Mouse (Mus musculus) limb, embryonic 14.5 days (tissue): ENCODE measurements at regions not wholly inside any gene's neighbourhood (a gene's known extent, or its start where the extent isn't known, plus 50 kb on each side); places are given as distances from the start of the nearest gene placed in this dataset.
A peak's percentile ranks its signal among the peaks of the same experiment; 100 is the strongest.

Experiments used
- ATAC-seq: fragments of 200-750 bp; cut with Nextera tagmentation; 2 replicates; pipeline ENCODE4 v1.8.0; 2017; ENCODE audit warnings: low read depth, moderate number of reproducible peaks, moderate TSS enrichment; ENCODE audit not compliant: low FRiP score
- DNase-seq: peaks from one replicate; pipeline ENCODE4 v3.0.0-alpha.2; 2015; ENCODE audit warnings: low spot score
- H3K27ac ChIP-seq: fragments of 300-500 bp; sonication (generic); replicated peaks from 2 replicates; pipeline ENCODE4 v1.5.1; 2014; ENCODE audit warnings: low read depth, mild to moderate bottlenecking, low read length, moderate library complexity, mixed read lengths
- H3K27me3 ChIP-seq: fragments of 300-500 bp; sonication (generic); 2 replicates; pipeline ENCODE4 v1.6.1; 2014; ENCODE audit warnings: low read length, mixed read lengths; ENCODE audit not compliant: control insufficient read depth, insufficient read depth
- H3K36me3 ChIP-seq: fragments of 300-500 bp; sonication (generic); 2 replicates; pipeline ENCODE4 v1.6.1; 2014; ENCODE audit warnings: mild to moderate bottlenecking, low read length, moderate library complexity, mixed read lengths; ENCODE audit not compliant: control insufficient read depth, insufficient read depth
- H3K4me1 ChIP-seq: fragments of 300-500 bp; sonication (generic); 2 replicates; pipeline ENCODE4 v1.6.1; 2014; ENCODE audit warnings: antibody characterized with exemption, low read length, mixed read lengths; ENCODE audit not compliant: control insufficient read depth, insufficient read depth
- H3K4me2 ChIP-seq: fragments of 300-500 bp; sonication (generic); replicated peaks from 2 replicates; pipeline ENCODE4 v1.6.1; 2014; ENCODE audit warnings: low read depth, mild to moderate bottlenecking, low read length, moderate library complexity; ENCODE audit not compliant: severe bottlenecking
- H3K4me3 ChIP-seq: fragments of 300-500 bp; sonication (generic); replicated peaks from 2 replicates; pipeline ENCODE4 v1.5.1; 2014; ENCODE audit warnings: low read length
- H3K9ac ChIP-seq: fragments of 300-500 bp; sonication (generic); 2 replicates; pipeline ENCODE4 v1.6.1; 2014; ENCODE audit warnings: mild to moderate bottlenecking, low read depth, low read length, moderate library complexity; ENCODE audit not compliant: severe bottlenecking
- H3K9me3 ChIP-seq: fragments of 300-500 bp; sonication (generic); 2 replicates; pipeline ENCODE4 v1.6.1; 2016; ENCODE audit warnings: low read length; ENCODE audit not compliant: control insufficient read depth
- POLR2A ChIP-seq: fragments of 200-500 bp; IDR thresholded peaks from 2 replicates; pipeline ENCODE4 v1.8.0; 2012; ENCODE audit warnings: inconsistent platforms, mild to moderate bottlenecking, moderate library complexity, borderline replicate concordance; ENCODE audit not compliant: insufficient read depth, insufficient read length; ENCODE audit errors: extremely low read depth
- WGBS: fragments of 180-500 bp; shearing (Covaris S2); extraction: QIAGEN DNeasy Blood & Tissue Kit; methylation state at CpG from one replicate; pipeline ENCODE4 v1.1.7; 2014; 5-methylcytosine and 5-hydroxymethylcytosine counted together

DNA sequence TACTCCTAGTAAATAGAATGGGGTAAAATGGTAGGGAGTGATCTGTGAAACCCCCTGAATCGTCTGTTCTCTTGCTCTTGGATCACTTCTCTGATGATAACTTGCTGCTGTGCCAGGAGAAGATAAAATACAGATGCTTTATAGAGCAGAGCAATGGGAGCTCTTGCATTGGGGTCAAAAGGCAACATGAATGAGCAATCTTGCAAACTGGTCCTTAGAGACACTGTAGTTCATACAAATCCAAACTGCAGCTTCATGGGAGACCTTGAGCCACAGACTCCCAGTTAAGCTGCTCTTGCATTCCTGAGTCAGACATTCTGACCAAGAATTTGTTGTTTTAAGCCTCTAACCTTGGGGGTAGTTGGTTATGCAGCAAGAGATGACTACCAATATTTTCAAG, 328.9 kb upstream of the Tnp1 start:
- no peaks in the 10 kb centered on the region for H3K4me1 ChIP-seq
- H3K4me3 ChIP-seq, result no peak overlapping the region
- H3K9me3 ChIP-seq, result no peaks in the 10 kb centered on the region
- 45% methylated on average over 1 of the region's 1 CpGs for WGBS
- H3K4me2 ChIP-seq, result no peak overlapping the region
- no peaks in the 10 kb centered on the region for H3K36me3 ChIP-seq
- no peak overlapping the region for H3K9ac ChIP-seq
- TF ChIP-seq POLR2A, result no peak
- DNase-seq (peak; percentile 52), ATAC-seq (peak; percentile 44; the same call in 1 of the 2 replicates)
- no peaks in the 10 kb centered on the region for H3K27me3 ChIP-seq
- H3K27ac ChIP-seq, result no peak overlapping the region

DNA sequence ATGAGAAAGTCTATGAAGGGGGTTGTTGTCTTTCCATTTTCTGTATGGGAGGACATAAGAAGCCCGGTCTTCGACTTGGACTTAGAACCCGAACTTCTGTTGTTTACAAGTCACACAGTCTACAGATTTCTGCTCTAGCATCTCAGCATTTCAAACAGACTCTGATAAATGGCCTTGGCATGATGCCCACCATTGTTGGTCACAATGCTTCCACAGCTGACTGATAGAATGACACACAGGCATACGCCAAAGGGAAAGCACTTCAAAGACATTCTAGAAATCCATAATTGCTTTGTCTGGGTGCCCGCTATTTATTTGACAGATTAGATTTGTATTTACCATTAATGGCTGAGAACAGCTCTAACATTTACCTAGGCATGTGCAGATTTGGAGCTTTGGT, 326.2 kb upstream of the Tnp1 start:
- Histone ChIP-seq H3K9ac (no peak overlapping the region), H3K9me3 (no peaks in the 10 kb centered on the region), H3K36me3 (no peaks in the 10 kb centered on the region), H3K4me3 (no peak overlapping the region), H3K4me1 (no peaks in the 10 kb centered on the region), H3K4me2 (no peak overlapping the region), H3K27me3 (no peaks in the 10 kb centered on the region), H3K27ac (no peak overlapping the region)
- WGBS, result 87% methylated on average over 5 of the region's 5 CpGs
- ATAC-seq (no peak), DNase-seq (no peak)
- TF ChIP-seq POLR2A, result no peak

DNA sequence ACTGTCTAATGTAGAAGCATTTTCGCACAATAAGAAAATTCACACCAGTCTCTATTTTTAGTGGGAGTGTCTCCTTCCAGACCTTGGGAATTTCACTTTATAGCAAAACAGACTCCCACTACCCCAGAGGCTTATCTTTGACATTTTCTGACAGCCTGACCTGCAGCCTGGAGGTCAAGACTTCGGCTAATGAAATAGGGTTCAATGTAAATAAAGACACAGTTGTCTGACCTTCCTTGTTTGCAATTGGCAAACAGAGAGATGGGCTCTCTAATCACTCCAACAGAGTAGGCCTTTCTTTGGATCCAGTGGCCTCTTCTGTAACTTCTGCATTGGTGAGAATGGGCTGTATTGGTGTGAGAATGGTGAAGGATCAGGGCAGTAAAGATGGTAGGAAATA, 321.7 kb upstream of the Tnp1 start:
- no peak overlapping the region for H3K27ac ChIP-seq
- no peak overlapping the region for H3K9ac ChIP-seq
- H3K27me3 ChIP-seq, result no peaks in the 10 kb centered on the region
- no peak for DNase-seq
- no peak overlapping the region for H3K4me3 ChIP-seq
- no peak for TF ChIP-seq POLR2A
- H3K9me3 ChIP-seq, result no peaks in the 10 kb centered on the region
- WGBS, result 68% methylated on average over 2 of the region's 2 CpGs
- no peak overlapping the region for H3K4me2 ChIP-seq
- H3K36me3 ChIP-seq, result no peaks in the 10 kb centered on the region
- ATAC-seq, result no peak
- no peaks in the 10 kb centered on the region for H3K4me1 ChIP-seq

DNA sequence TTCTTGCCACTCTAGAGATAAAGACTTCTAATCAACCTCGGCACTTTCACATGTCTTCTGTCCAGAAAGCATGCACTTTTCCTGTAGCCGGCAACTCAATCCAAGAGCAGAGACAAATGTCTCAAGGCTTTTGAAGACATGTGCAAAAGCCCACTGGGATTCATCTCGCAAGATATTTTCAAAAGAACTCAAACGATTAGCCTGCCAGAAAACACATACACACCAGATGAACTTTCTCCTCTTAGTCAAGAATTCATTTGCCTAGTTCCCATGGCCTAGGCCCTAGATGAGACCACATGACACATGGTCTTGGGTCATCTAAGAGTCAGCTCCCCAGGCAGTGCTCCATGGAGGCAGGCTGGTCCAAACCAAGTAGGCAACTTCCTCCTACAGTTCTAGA, 293.8 kb upstream of the Tnp1 start:
- no peaks in the 10 kb centered on the region for H3K36me3 ChIP-seq
- no peaks in the 10 kb centered on the region for H3K9me3 ChIP-seq
- no peaks in the 10 kb centered on the region for H3K27me3 ChIP-seq
- no peak for DNase-seq
- ATAC-seq, result no peak
- no peak for TF ChIP-seq POLR2A
- no peak overlapping the region for H3K27ac ChIP-seq
- no peak overlapping the region for H3K4me2 ChIP-seq
- WGBS, result 91% methylated on average over 4 of the region's 4 CpGs
- no peak overlapping the region for H3K9ac ChIP-seq
- no peak overlapping the region for H3K4me3 ChIP-seq
- H3K4me1 ChIP-seq, result peaks cover 5% of the 10 kb centered on the region

DNA sequence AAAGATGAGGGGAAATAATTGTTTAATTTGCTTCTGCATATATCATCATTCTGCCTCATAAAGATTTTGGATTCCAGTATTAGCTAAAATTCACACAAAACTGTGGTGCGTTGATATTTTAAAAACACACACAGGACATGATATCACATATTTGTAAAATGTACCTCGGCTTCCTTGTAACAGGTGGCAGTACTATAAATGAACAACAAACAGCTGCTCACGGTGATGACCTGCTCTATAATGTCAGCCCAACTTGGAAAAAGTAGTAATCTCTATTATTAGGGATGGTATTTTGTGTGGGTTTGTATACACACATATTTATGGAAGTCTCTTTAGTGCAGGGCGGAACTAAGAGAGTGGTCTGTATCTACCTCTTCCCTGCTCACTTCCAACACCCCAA, 292.7 kb upstream of the Tnp1 start:
- 80% methylated on average over 4 of the region's 4 CpGs for WGBS
- H3K27me3 ChIP-seq, result no peaks in the 10 kb centered on the region
- DNase-seq, result no peak
- H3K9me3 ChIP-seq, result no peaks in the 10 kb centered on the region
- H3K4me1 ChIP-seq, result peaks cover 5% of the 10 kb centered on the region
- no peaks in the 10 kb centered on the region for H3K36me3 ChIP-seq
- H3K4me2 ChIP-seq, result no peak overlapping the region
- H3K27ac ChIP-seq, result no peak overlapping the region
- no peak overlapping the region for H3K4me3 ChIP-seq
- no peak for TF ChIP-seq POLR2A
- no peak overlapping the region for H3K9ac ChIP-seq
- no peak for ATAC-seq

DNA sequence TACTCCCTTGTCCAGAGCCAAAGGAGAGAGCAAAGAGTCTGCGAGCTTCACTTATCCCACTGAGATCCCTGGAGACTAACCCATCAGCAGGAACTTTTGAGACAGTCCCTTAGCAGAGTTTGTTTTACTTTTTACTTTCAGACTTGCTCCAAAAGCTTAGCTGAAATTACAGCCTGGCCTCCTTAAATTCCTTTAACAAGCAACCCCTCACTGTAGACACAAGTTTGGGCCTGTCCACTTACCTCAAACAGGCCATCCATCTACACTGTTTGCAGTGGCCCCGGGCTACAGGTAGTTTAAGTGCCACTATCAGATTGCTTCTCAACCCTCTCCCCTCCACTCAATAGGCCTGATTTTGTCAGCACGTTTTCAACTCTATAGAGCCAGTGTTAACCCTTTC, 291.5 kb upstream of the Tnp1 start:
- no peaks in the 10 kb centered on the region for H3K9me3 ChIP-seq
- no peak overlapping the region for H3K4me2 ChIP-seq
- 19% methylated on average over 3 of the region's 3 CpGs for WGBS
- H3K9ac ChIP-seq, result no peak overlapping the region
- DNase-seq, result peak; percentile 51
- no peak overlapping the region for H3K27ac ChIP-seq
- H3K27me3 ChIP-seq, result no peaks in the 10 kb centered on the region
- no peak for TF ChIP-seq POLR2A
- no peak overlapping the region for H3K4me3 ChIP-seq
- H3K36me3 ChIP-seq, result no peaks in the 10 kb centered on the region
- ATAC-seq, result no peak
- H3K4me1 ChIP-seq, result peaks cover 5% of the 10 kb centered on the region
